Mouse (Mus musculus) megakaryocyte, adult 5-6 weeks (primary cell): ENCODE data around the gene Tpst2. TPM values are rescaled to one million over a fixed set of nuclear protein-coding genes. Genes with fewer than 3 reads are reported as not detected.

Experiments used
- ATAC-seq: 2 replicates; pipeline ENCODE4 v1.8.0; 2016; ENCODE audit warnings: mild to moderate bottlenecking, inconsistent platforms; ENCODE audit not compliant: poor library complexity, severe bottlenecking
- total RNA-seq, 2 experiments: library from RNA; stranded (forward) in 1 of 2; stranded (reverse) in 1 of 2; fragments of 153-499, 151-499 nt in 1 of 2; fragments of 221-1000, 200-1000 nt in 1 of 2; gene quantifications; 2 replicates each; pipeline versions ENCODE4 v1.2.3 to v1.2.4; 2015 to 2017

Tpst2 gene
- total RNA-seq, 2 experiments from 2014 or later, result 57.5 to 77.0 TPM

- no peak for ATAC-seq
Measured at GRCm38 (mm10) chr5:112280863-112281660, 4.6 kb downstream of the Tpst2 start.

- ATAC-seq, result peak; percentile 41
Measured at GRCm38 (mm10) chr5:112281676-112282075, 5.2 kb downstream of the Tpst2 start.

GRCm38 (mm10) chr5:112282123-112282779 lies 5.8 kb downstream of the Tpst2 start:
- no peak for ATAC-seq

GRCm38 (mm10) chr5:112282780-112283482 lies 6.4 kb downstream of the Tpst2 start:
- ATAC-seq, result no peak

- ATAC-seq, result no peak
Measured at GRCm38 (mm10) chr5:112283543-112284202, 7.2 kb downstream of the Tpst2 start.

GRCm38 (mm10) chr5:112284203-112284582 lies 7.7 kb downstream of the Tpst2 start:
- ATAC-seq, result no peak

- ATAC-seq, result no peak
Measured at GRCm38 (mm10) chr5:112285548-112286085, 9.1 kb downstream of the Tpst2 start.

- ATAC-seq, result no peak
Measured at GRCm38 (mm10) chr5:112286608-112286983, 10.1 kb downstream of the Tpst2 start.

GRCm38 (mm10) chr5:112286984-112287641 lies 10.6 kb downstream of the Tpst2 start:
- peak; percentile 83 for ATAC-seq

GRCm38 (mm10) chr5:112287652-112288051 lies 11.2 kb downstream of the Tpst2 start:
- 0 out of 2 replicates have a peak, but pooled peaks have one; percentile 5 for ATAC-seq

- ATAC-seq, result no peak
Measured at GRCm38 (mm10) chr5:112288193-112289141, 12.0 kb downstream of the Tpst2 start.

- no peak for ATAC-seq
Measured at GRCm38 (mm10) chr5:112289236-112289635, 12.7 kb downstream of the Tpst2 start.

GRCm38 (mm10) chr5:112289819-112290535 lies 13.5 kb downstream of the Tpst2 start:
- ATAC-seq, result no peak

GRCm38 (mm10) chr5:112290536-112290880 lies 14.0 kb downstream of the Tpst2 start:
- no peak for ATAC-seq

GRCm38 (mm10) chr5:112291866-112292265 lies 15.4 kb downstream of the Tpst2 start:
- ATAC-seq, result no peak

- no peak for ATAC-seq
Measured at GRCm38 (mm10) chr5:112292343-112292980, 16.0 kb downstream of the Tpst2 start.

- ATAC-seq, result no peak
Measured at GRCm38 (mm10) chr5:112293800-112294199, 17.3 kb downstream of the Tpst2 start.

- no peak for ATAC-seq
Measured at GRCm38 (mm10) chr5:112294696-112295095, 18.2 kb downstream of the Tpst2 start.
